Mouse (Mus musculus) cerebellum, postnatal 4 days (tissue): ENCODE results near the gene Mapkapk3.

Experiments used
- DNase-seq, 2 experiments: peaks; one replicate each; pipeline ENCODE4 v3.0.0; 2022; ENCODE audit warnings: low spot score in 2 of 2, mixed read lengths in 1 of 2

Gene Mapkapk3

GRCm38 (mm10) chr9:107289211-107290076 lies at the start of gene Mapkapk3:
Gene Mapkapk3 (minus strand): TSS chr9:107289877.
- peak in 1 of 2 experiments; percentile 36 for DNase-seq

DNA sequence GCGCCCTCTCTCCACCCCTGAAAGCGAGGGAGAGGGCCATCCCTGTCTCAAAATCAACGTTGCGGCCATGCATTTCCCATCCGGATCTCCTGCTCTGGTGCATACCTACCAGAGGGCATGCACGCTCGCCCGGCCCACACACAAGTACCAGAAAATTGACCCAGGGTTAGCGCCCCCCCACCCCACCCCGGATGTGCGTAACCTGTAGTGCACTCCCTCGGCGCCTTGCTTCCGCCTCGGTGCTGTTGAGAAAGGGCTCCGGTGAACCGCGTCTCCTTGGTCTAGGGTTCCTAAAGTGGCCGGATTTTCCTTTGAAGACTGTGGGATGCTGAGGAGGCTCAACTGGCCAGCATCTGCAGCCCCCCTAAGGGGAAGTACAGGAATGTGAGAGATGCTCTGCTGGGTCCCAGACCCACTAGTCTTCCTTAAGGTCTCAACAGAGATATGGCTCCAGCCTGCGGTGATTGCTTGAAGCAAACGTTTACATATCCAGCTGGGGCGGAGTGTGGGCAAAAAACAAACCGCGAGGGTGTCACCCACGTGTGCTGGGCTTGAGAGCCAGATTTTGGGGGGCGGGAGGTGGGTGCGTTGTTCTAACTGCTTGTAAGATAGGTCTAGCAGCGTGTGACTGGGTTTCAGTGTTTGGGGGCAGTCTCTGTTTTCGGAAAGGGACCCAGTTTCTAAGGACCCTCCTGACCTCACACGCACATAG lies 48.7 kb upstream of the Mapkapk3 start, which contains the start of gene Hemk1:
TSS of gene Hemk1 (minus strand) at position 179 of the 712 bp plus-strand sequence.
- DNase-seq, result peak; percentile 53 to 74

- DNase-seq, result no peak
These were observed 46.7 kb upstream of the Mapkapk3 start for GRCm38 (mm10) chr9:107336386-107336785.

DNA sequence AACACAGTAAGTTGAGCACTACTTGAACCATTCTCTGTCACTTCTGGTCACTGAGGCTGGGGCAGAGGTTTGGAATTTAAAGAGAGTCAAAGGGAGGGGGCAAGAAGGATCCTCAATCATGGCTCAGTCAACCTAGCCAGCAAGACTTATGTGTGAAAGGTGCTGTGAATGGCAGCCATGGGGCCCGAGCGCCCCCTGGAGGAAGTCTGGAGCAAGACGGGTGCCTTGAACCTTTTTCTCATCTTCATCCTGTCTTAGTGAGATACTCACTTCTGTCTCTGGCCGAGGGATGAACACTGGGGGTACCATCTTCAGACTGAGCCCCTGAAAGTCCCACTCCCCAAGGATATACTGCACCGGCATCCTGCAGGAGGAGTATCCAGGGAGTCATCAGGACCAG lies 46.2 kb upstream of the Mapkapk3 start:
- peak; percentile 52 to 75 for DNase-seq

DNA sequence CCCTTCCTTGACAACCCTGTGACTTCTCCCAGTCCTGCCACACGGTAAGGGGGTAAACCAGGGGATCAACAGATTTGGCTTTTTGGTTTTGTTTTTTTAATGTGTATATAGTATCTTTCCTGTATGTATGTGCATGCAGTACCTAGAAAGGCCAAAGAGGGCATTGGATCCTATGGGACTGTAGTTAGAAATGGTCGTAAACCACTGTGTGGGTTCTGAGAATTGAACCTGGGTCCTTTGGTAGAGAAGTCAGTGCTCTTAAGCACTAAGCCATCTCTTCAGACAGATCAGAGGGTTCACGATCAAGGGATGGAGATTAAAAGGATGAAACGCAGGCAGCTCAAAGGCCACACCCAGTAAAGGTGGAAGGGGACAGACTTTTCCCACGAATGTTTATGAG lies 45.4 kb upstream of the Mapkapk3 start:
- DNase-seq, result no peak

DNA sequence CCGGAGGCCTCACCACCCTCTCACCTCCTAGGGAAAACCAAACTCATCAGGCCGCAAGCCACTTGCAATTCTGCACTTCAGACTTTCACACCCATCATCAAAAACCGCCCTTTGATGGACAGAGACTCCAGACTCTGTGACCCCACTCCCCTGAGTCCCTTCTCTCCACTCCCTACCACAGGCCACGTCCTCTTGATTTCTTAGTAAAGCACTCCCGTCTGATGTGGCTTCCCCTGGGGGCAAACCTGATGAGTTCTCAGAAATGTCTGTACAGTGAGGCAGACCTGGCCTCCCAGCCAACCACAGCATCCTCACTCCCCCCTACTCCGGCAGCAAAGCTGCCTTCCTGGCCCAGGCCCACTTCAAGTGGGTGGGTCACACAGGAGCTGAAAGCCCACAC lies 44.7 kb upstream of the Mapkapk3 start:
- DNase-seq, result no peak

DNA sequence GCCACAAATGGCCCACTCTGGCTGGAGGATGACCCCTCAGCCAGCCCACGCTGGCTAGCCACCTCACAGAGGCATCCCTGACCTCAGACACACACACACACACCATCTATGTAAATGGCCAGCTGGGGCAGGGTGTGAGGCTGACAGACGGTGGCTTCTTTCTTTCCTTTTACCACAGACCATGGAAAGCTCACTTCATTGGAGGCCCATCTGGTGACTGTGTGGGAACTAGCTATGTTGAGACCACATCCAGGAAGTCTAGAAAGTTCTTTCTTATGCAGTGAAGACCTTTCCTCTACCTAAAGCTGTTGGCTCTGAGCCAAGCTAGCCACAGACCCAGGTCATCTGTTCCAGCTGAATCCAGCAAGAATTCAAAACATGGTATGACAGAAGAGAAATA lies 44.0 kb upstream of the Mapkapk3 start:
- DNase-seq, result no peak

DNA sequence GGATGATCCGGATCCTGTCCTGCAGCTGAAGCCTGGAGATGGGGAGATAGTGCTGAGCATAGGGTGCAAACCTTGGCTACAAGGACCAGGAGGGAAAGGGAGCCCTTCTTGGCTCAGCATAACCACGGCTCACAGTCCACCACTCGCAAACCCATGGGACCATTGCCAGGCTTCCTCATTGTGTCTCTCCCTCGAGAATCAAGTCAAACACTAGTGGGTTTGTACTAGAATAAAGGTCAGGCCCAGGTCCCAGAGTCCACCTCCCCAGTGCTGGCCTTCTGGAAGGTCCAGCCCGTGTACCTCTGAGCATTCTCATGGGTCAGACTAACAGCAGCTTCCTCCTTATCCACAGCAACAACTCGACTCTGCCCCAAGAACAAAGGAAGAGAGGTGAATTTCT lies 41.1 kb upstream of the Mapkapk3 start:
- DNase-seq, result no peak

- no peak for DNase-seq
These were observed 38.4 kb upstream of the Mapkapk3 start for GRCm38 (mm10) chr9:107327879-107328620.

DNA sequence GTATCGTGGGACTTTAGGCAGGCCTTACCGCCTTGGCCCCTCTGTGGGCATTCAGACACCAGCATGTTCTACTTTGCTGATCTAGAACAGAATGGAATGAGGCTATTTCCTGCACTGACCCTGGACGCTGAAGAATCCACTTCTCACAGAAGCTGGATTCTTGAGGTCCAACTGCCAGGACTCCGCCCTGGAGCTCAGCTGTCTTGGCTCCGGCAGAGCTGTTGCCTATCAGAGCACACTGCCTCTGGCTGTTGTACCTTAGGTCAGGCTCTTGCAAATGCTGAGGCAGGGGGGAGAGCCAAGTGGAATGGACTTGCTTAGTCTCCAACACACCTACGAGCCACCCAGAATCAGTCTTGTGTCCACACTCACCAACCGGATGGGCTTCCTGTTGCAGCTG lies 36.2 kb upstream of the Mapkapk3 start:
- DNase-seq, result no peak

- no peak for DNase-seq
These were observed 35.3 kb upstream of the Mapkapk3 start for GRCm38 (mm10) chr9:107324799-107325561.

DNA sequence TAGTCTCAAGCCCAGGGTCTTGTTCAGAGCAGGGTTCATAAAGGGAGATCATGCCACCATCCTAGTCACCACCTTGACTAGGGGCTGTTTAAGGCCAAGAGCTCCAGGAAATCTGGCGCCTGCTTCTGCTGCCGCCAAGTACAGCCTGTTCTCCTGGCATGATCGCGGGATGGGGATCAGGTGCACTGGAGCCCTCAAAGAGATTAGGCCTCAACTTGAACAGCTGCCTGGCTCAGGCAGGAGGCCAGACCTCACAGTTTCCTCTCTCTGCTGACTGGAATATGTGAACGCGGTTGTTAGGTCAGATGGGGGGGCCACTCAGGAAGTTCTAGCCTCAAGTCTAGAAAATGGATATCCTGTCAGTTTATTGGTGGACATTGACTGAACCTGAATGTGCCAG lies 33.9 kb upstream of the Mapkapk3 start:
- DNase-seq, result peak; percentile 47 to 83

DNA sequence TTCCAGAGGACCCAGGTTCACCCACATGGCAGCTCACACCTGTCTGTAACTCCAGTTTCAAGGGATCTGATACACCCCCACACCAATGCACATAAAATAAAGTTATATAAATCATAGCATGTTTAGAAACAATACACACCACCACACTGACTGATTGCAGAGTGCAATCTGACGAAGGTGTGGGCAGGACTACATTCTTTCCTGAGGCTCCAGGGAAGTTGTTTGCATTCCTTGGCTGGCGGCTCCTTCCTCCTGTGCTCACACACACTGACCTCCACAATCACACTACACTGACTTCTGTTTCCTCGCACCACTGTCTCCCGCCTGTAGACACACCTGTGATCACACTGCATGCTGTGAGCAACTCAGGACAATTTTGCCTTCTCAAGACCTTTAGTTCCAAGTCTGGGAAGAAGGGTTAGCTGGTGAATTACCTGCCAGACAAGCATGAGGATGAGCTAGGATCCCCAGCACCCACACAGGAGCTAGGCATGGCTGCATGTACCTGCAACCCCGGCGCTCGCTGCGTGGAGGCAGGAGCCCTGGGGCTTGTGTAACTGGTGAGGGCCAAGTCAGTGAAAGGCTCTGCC lies 32.9 kb upstream of the Mapkapk3 start:
- no peak for DNase-seq

DNA sequence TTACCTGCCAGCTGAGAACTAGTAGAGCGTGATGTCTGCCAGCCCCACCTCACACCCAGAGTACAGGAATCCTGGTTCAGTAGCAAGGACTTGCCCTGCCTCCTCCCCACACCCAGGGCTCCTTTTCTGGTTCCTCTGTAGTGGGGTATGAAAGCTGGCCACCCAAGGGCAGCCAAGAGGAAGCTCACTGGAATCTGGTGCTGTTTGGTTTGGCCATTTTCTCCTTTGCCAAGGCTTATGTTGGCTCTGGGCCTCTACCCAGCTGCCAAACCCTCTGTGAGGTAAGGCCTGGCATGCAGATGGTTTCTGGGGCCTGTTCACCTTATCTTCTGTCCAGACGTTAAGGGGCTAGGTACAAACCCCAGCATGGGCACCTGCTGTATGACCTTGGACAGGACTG lies 26.1 kb upstream of the Mapkapk3 start:
- no peak for DNase-seq

- DNase-seq, result no peak
These were observed 24.2 kb upstream of the Mapkapk3 start for GRCm38 (mm10) chr9:107313926-107314325.

- DNase-seq, result no peak
These were observed 23.3 kb upstream of the Mapkapk3 start for GRCm38 (mm10) chr9:107312811-107313584.

DNA sequence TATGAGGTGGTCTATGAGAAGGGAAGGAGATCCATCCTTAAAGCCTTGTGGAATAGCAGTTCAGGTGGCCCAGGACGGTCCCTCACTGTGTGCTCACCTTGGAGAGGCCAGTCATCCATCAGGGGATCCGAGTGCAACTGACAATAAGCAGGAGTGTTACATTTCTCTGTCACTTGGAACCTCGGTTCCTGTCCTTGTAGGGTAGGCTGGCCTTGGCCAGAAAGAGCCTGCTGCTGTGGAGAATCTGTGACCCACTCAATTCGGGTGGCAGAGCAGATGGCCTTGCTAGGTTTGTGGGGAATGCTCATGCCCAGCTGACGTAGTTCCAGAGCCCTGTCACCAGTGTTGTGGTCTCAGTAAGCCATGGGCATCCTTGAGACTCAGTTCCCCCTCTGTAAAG lies 19.9 kb upstream of the Mapkapk3 start:
- DNase-seq, result no peak

- no peak for DNase-seq
These were observed 19.5 kb upstream of the Mapkapk3 start for GRCm38 (mm10) chr9:107309171-107309570.

DNA sequence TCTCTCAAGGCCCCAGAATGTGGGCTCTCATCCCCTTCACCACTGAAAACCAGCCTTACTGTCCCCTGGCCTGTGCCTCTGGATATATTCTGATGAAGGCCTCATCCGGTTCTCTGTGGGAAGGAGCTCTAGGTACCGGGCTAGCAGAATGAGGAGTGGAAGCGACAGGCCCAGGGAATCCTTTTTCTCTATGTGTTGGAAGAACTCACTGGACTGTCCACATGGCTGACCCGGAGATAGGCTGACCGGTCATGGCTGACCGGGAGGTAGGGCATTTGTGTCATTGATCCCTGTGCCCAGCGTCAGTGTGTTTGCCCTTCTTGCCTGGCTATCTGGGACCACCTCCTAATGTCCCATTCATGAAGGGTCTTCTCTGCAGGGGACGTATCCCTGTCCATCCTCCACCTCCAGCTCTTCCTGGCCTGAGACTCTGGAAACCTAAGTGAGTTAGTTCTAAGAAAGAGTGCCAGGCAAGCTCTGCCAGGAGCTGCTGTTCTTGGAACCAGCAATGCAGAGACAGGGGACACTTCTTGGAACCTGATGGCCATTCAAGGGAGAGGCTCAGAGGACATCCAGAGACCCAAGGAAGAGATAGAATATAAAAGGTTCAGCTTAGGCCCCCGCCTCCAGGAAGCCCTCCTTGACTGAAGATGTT lies 18.8 kb upstream of the Mapkapk3 start:
- no peak for DNase-seq

DNA sequence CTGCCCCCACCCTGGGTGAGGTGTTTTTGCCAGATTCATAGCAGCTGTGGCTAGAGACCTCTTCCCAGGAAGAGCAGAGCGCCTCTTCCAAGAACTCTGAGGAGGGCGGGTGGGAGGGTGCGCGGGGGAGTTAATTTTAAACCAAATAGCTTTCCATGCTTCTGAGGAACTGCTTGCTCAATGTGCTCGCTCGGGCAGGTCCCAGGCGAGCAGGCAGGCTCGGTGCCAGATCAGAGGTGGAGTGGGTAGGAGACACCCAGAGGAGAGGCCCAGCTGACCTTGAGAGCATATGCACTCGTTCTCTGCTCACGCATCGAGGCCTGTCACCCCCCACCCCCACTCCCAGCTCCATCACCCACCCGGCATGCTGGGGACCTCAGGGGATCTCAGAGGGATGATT lies 18.2 kb upstream of the Mapkapk3 start:
- DNase-seq, result no peak
